In genomic region chr11:94543932-94544331, GRCm38 (mm10) we compare ENCODE assay signal across 8 mouse cellular contexts. TPM values are rescaled to one million over a fixed set of nuclear protein-coding genes. Genes with fewer than 3 reads are reported as not detected.
DNase-seq lines count a peak whose midpoint lies in the region; ATAC-seq lines count a peak whose summit lies in the region.

No protein-coding gene starts in this region.

- no peak for ATAC-seq in intestine, embryonic 16.5 days
- ATAC-seq in midbrain, embryonic 12.5 days (ENCODE audit: low FRiP score, low read depth): no peak
- no peak for ATAC-seq in erythroid progenitor cell, adult 5-6 weeks (replicated peaks; ENCODE audit: low FRiP score, poor library complexity, severe bottlenecking)

- H3K36me3 ChIP-seq in intestine, embryonic 16.5 days (ENCODE audit: control insufficient read depth, insufficient read depth, low read length): no peaks in the 10 kb centered on the region
- no peaks in the 10 kb centered on the region; the same call in 1 of the 2 replicates for H3K36me3 ChIP-seq in midbrain, embryonic 12.5 days

- 0 out of 2 replicates have a peak overlapping the region, but pooled peaks have one; percentile 13 for H3K4me2 ChIP-seq in intestine, embryonic 16.5 days (ENCODE audit: low read depth, low read length)
- H3K4me2 ChIP-seq in midbrain, embryonic 12.5 days (replicated peaks): peak overlapping the region; percentile 28

- H3K4me1 ChIP-seq in intestine, embryonic 16.5 days (ENCODE audit: control insufficient read depth, insufficient read depth, low read length): no peaks in the 10 kb centered on the region
- peaks cover 19% of the 10 kb centered on the region for H3K4me1 ChIP-seq in midbrain, embryonic 12.5 days

- H3K9me3 ChIP-seq in intestine, embryonic 16.5 days (ENCODE audit: control insufficient read depth, low read length): no peaks in the 10 kb centered on the region
- H3K9me3 ChIP-seq in midbrain, embryonic 12.5 days: no peaks in the 10 kb centered on the region

- no peaks in the 10 kb centered on the region for H3K27me3 ChIP-seq in intestine, embryonic 16.5 days (replicated peaks; ENCODE audit: control insufficient read depth, insufficient read depth, low read length)
- H3K27me3 ChIP-seq in midbrain, embryonic 12.5 days: no peaks in the 10 kb centered on the region; the same call in 1 of the 2 replicates

- no peak overlapping the region for H3K9ac ChIP-seq in intestine, embryonic 16.5 days (ENCODE audit: low read depth, low read length)
- no peak overlapping the region for H3K9ac ChIP-seq in midbrain, embryonic 12.5 days (replicated peaks)

- H3K4me3 ChIP-seq in intestine, embryonic 16.5 days (ENCODE audit: low read length): no peak overlapping the region
- no peak overlapping the region for H3K4me3 ChIP-seq in midbrain, embryonic 12.5 days

- intact Hi-C loops in left cerebral cortex, postnatal 10 days (cut with DNase I): loop anchor here (5.0 to 10.0 kb wide), 2 partner anchors 52 to 119 kb away; no protein-coding TSS in a partner anchor

- H3K27ac ChIP-seq in intestine, embryonic 16.5 days (ENCODE audit: low read length): no peak overlapping the region
- H3K27ac ChIP-seq in midbrain, embryonic 12.5 days (replicated peaks): no peak overlapping the region

- 38% methylated on average over 9 of the region's 9 CpGs for WGBS in intestine, embryonic 16.5 days
- WGBS in midbrain, embryonic 12.5 days: 42% methylated on average over 9 of the region's 9 CpGs

- DNase-seq in adrenal gland, postnatal 10 days: peak; percentile 97
- peak; percentile 81 for DNase-seq in embryo, embryonic 10.5 days (ENCODE audit: low spot score)
- DNase-seq in gastrocnemius, postnatal 25 days: peak; percentile 83
- peak; percentile 92 to 94 for DNase-seq in left cerebral cortex, postnatal 10 days (ENCODE audit: extremely low spot score in 1 of 2, low spot score in 2 of 2)
- peak; percentile 90 for DNase-seq in skeletal muscle tissue, adult 2 months (ENCODE audit: low read depth, low spot score)

RNA-seq across cellular contexts. Expression of gene Rsad1, which starts 5.1 kb away (rescaled TPM):
- 10 to 100 TPM in 1 of 2 experiments, 1 to 10 TPM in 1; 8.3 to 10.1 TPM for total RNA-seq in adrenal gland, postnatal 10 days (2021)
- total RNA-seq in gastrocnemius, postnatal 25 days (2021): 1 to 10 TPM; 2.6 to 4.1 TPM
- polyA plus RNA-seq in intestine, embryonic 16.5 days (2015; fragmentation: Nextera tagmentation; extraction: Ambion mirVana): 2.4 and 3.6 TPM in 2 replicates
- 10 to 100 TPM; 15.9 to 18.7 TPM for total RNA-seq in left cerebral cortex, postnatal 10 days (2021)
- 4.3 and 5.4 TPM in 2 replicates for polyA plus RNA-seq in midbrain, embryonic 12.5 days (2016; fragmentation: Nextera tagmentation; extraction: Ambion mirVana)
- 0.84 TPM in 1 of 2 replicates, not detected in the other for total RNA-seq in erythroid progenitor cell, adult 5-6 weeks (2015; ENCODE audit: low replicate concordance)
- 0.23 and 0.26 TPM in 2 replicates for total RNA-seq in erythroid progenitor cell, adult 5-6 weeks (2017; ENCODE audit: low replicate concordance)

RNA-seq across cellular contexts. Expression of gene Chad, which starts 20.9 kb away (rescaled TPM):
- total RNA-seq in adrenal gland, postnatal 10 days (2021): 1 to 10 TPM in 1 of 2 experiments, under 1 TPM in 1; 0.39 to 2.9 TPM
- total RNA-seq in gastrocnemius, postnatal 25 days (2021): 10 to 100 TPM in 1 of 2 experiments, 1 to 10 TPM in 1; 5.4 to 17.5 TPM
- 1.2 and 1.6 TPM in 2 replicates for polyA plus RNA-seq in intestine, embryonic 16.5 days (2015; fragmentation: Nextera tagmentation; extraction: Ambion mirVana)
- total RNA-seq in left cerebral cortex, postnatal 10 days (2021): under 1 TPM; 0.26 to 0.49 TPM
- polyA plus RNA-seq in midbrain, embryonic 12.5 days (2016; fragmentation: Nextera tagmentation; extraction: Ambion mirVana): 0.31 and 0.45 TPM in 2 replicates
- not detected in 2 replicates for total RNA-seq in erythroid progenitor cell, adult 5-6 weeks (2015; ENCODE audit: low replicate concordance)
- total RNA-seq in erythroid progenitor cell, adult 5-6 weeks (2017; ENCODE audit: low replicate concordance): not detected in 2 replicates

RNA-seq across cellular contexts. Expression of gene Mycbpap, which starts 22.4 kb away (rescaled TPM):
- total RNA-seq in adrenal gland, postnatal 10 days (2021): 1 to 10 TPM; 3.3 to 4.8 TPM
- not detected for total RNA-seq in gastrocnemius, postnatal 25 days (2021)
- polyA plus RNA-seq in intestine, embryonic 16.5 days (2015; fragmentation: Nextera tagmentation; extraction: Ambion mirVana): 3.0 and 3.2 TPM in 2 replicates
- total RNA-seq in left cerebral cortex, postnatal 10 days (2021): 1 to 10 TPM; 1.4 to 1.6 TPM
- 2.9 and 4.9 TPM in 2 replicates for polyA plus RNA-seq in midbrain, embryonic 12.5 days (2016; fragmentation: Nextera tagmentation; extraction: Ambion mirVana)
- not detected in 2 replicates for total RNA-seq in erythroid progenitor cell, adult 5-6 weeks (2015; ENCODE audit: low replicate concordance)
- not detected in 2 replicates for total RNA-seq in erythroid progenitor cell, adult 5-6 weeks (2017; ENCODE audit: low replicate concordance)

RNA-seq across cellular contexts. Expression of gene Epn3, which starts 44.2 kb away (rescaled TPM):
- 10 to 100 TPM in 1 of 2 experiments, 1 to 10 TPM in 1; 7.0 to 10.2 TPM for total RNA-seq in adrenal gland, postnatal 10 days (2021)
- total RNA-seq in gastrocnemius, postnatal 25 days (2021): under 1 TPM; 0.08 to 0.43 TPM
- polyA plus RNA-seq in intestine, embryonic 16.5 days (2015; fragmentation: Nextera tagmentation; extraction: Ambion mirVana): 1.5 and 1.7 TPM in 2 replicates
- total RNA-seq in left cerebral cortex, postnatal 10 days (2021): 1 to 10 TPM; 1.6 to 1.8 TPM
- 0.47 and 0.68 TPM in 2 replicates for polyA plus RNA-seq in midbrain, embryonic 12.5 days (2016; fragmentation: Nextera tagmentation; extraction: Ambion mirVana)
- total RNA-seq in erythroid progenitor cell, adult 5-6 weeks (2015; ENCODE audit: low replicate concordance): not detected in 2 replicates
- not detected in 2 replicates for total RNA-seq in erythroid progenitor cell, adult 5-6 weeks (2017; ENCODE audit: low replicate concordance)

RNA-seq across cellular contexts. Expression of gene Acsf2, which starts 57.7 kb away (rescaled TPM):
- 10 to 100 TPM; 55.9 to 57.7 TPM for total RNA-seq in adrenal gland, postnatal 10 days (2021)
- 1 to 10 TPM; 1.6 to 3.3 TPM for total RNA-seq in gastrocnemius, postnatal 25 days (2021)
- 3.0 and 3.3 TPM in 2 replicates for polyA plus RNA-seq in intestine, embryonic 16.5 days (2015; fragmentation: Nextera tagmentation; extraction: Ambion mirVana)
- 10 to 100 TPM; 13.8 to 16.3 TPM for total RNA-seq in left cerebral cortex, postnatal 10 days (2021)
- polyA plus RNA-seq in midbrain, embryonic 12.5 days (2016; fragmentation: Nextera tagmentation; extraction: Ambion mirVana): 3.1 and 3.7 TPM in 2 replicates
- total RNA-seq in erythroid progenitor cell, adult 5-6 weeks (2015; ENCODE audit: low replicate concordance): 4.2 and 9.7 TPM in 2 replicates
- total RNA-seq in erythroid progenitor cell, adult 5-6 weeks (2017; ENCODE audit: low replicate concordance): 2.3 and 2.5 TPM in 2 replicates
